Mouse (Mus musculus) ES-E14 (cell line): ENCODE measurements around the gene Padi2.

Experiments
- CHD2 ChIP-seq: IDR thresholded peaks from 2 replicates; pipeline ENCODE4 v1.6.1; 2014; ENCODE audit warnings: mild to moderate bottlenecking, low read depth, low read length, inconsistent platforms
- HCFC1 ChIP-seq: IDR thresholded peaks from 2 replicates; pipeline ENCODE4 v1.6.1; 2012; ENCODE audit warnings: low read length, inconsistent platforms, borderline replicate concordance; ENCODE audit not compliant: insufficient read depth
- MAFK ChIP-seq: IDR thresholded peaks from 2 replicates; pipeline ENCODE4 v1.6.1; 2014; ENCODE audit warnings: mild to moderate bottlenecking, low read depth, low read length, inconsistent platforms; ENCODE audit not compliant: insufficient read depth
- ZC3H11A ChIP-seq: IDR thresholded peaks from 2 replicates; pipeline ENCODE4 v1.6.1; 2012; ENCODE audit warnings: low read depth, mild to moderate bottlenecking, inconsistent platforms, low read length, borderline replicate concordance
- ZNF384 ChIP-seq: IDR thresholded peaks from 2 replicates; pipeline ENCODE4 v1.6.1; 2012; ENCODE audit warnings: low read depth, low read length, inconsistent platforms

GRCm38 (mm10) chr4:140859291-140859690 lies 46.9 kb upstream of the Padi2 start:
- TF ChIP-seq CHD2 (no peak), ZC3H11A (no peak), HCFC1 (no peak), MAFK (no peak), ZNF384 (no peak)
